Mouse (Mus musculus) adrenal gland, adult 8-10 months (tissue): ENCODE data around the gene Acta1. TPM values are rescaled to one million over a fixed set of nuclear protein-coding genes. Genes with fewer than 3 reads are reported as not detected.

ENCODE experiments used
- DNase-seq: peaks from one replicate; pipeline ENCODE4 v3.0.0; 2022
- total RNA-seq, 4 experiments: library from RNA; stranded (reverse); gene quantifications; 2 replicates each; pipeline ENCODE4 v1.2.4; 2022

Gene Acta1
- 1 to 10 TPM in 2 of 4 experiments, under 1 TPM in 2; 0.17 to 4.4 (median 0.80) TPM for total RNA-seq

DNA sequence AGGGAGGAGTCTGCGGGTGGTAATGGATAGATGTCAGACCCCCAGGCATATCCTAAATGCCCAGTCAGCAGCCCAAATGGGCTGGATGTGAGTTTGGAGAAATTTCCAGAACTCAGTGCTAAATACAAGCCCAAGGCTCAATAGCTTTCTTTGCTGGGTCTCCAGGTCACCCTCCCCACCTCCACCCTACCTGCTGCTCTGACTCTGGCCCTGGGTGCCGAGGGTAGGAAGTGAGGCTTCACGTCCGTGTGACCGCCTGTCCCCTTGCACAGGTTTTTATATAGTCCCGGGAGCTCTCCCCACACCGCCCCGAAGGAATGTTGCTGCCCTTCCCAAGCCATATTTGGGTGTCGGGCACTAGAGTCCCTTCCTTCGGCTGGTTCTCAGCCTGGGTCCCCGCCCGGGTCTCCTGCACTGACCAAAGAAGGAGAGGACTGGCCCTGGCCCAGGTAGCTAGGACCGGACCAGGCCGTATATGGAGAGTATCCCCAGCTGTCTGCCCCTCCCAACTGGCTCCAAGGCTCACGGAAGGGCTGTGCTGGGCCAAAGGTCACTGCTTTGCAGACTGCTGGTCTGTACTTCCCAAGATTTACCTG, at the start of gene Acta1:
TSS of gene Acta1 (minus strand) at position 250 of the 596 bp plus-strand sequence.
- no peak for DNase-seq

DNA sequence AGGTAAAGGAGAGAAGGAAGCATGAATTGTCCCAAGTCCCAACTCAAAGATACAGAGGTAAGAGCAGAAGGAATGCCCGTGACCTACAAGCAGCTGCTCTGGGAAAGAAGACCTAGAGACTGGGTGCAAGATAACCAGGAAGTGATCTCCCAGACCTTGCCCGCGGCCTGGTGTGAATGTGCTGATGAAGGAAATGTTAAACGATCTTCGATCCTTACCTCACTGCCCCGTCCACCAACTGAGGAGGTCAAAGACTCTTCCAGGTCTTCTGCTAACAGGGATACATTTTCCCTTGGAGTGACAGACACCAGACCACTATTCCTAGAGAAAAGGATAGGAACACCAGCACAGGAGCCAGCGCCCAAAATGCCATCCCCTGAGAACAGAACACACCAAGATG, 34.5 kb upstream of the Acta1 start:
- DNase-seq: no peak

- DNase-seq: no peak
Measured at GRCm38 (mm10) chr8:123925671-123926070, 31.1 kb upstream of the Acta1 start.

DNA sequence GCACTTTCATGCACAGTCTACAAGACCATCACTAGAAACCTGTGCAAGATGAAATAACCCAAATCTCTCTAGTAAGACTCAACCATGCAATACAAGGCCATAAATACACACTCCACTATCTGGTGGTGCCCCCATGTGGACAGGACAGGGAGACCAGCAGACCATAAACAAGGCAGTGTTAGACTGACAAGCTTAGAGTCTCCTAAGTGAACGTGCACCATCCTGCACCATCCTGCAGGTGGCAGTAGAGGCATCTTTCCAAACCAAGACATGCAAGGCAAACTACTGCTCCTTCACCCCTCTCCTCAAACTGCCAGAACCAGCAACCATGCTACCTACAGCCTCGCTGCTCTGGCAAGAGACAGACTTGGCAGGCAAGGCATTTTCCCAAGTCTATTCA, 30.2 kb upstream of the Acta1 start:
- DNase-seq: peak; percentile 75

- no peak for DNase-seq
Measured at GRCm38 (mm10) chr8:123914635-123915034, 20.1 kb upstream of the Acta1 start.

DNA sequence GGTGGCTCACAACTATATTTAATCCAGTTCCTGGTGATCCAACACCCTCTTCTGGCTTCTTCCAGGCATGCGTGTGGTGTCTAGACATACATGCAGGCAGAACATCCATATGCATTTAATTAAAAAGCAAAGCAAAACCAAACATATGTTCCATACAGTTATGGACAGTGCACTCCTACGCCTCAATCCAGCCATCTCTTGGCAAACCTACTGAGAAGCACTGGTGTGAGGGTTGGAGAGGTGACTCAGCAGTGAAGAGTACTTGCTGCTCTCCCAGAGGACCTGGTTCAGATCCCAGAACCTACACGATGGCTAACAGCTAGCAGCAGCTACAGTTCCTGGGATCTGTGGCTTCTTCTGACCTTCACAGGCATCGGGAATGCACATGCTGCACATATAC, 17.7 kb upstream of the Acta1 start:
- DNase-seq: no peak

- DNase-seq: no peak
Measured at GRCm38 (mm10) chr8:123907604-123908003, 13.1 kb upstream of the Acta1 start.

- peak; percentile 38 for DNase-seq
Measured at GRCm38 (mm10) chr8:123902653-123903052, 8.1 kb upstream of the Acta1 start.

DNA sequence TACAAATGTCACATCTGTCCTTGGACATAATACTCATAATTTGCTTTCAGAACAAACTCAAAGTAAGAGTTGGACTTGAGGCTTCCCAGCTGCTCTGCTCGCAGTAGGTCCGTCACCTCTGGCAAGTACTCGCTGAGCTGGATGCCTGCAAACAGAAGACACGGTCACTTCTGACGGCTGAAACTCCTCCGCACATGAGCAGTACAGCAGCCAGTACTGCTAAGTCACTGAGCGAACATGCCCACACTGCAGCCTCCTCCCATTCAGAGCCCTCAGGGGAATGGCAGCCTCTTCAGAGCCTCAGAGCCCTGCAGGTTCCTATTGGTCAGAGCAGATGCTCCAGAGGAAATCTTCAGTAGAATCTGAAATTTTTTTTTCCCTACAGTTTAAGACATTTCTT, 4.8 kb upstream of the Acta1 start:
- DNase-seq: no peak

GRCm38 (mm10) chr8:123898576-123898975, 4.0 kb upstream of the Acta1 start:
- no peak for DNase-seq

GRCm38 (mm10) chr8:123896774-123897173, 2.2 kb upstream of the Acta1 start:
- DNase-seq: no peak

DNA sequence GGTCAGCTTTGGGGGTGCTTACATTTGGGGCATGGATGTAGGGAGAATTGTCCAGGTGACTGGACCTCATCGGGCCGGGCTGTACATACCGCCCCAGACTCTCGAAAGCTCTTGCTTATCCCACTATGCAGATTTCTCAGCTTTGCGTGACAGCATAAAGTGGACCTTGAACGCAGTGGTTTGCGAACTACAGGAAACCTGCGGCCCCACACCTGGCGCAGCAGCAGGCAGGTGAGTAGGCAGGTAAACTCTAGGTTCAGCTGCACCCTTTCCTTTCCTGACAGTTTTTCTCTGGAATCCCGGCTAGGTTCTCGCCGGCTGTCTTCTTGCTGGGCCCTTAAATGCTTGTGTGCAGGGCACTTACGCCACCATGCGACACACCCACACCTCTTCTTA, 1.8 kb upstream of the Acta1 start:
- no peak for DNase-seq

GRCm38 (mm10) chr8:123895680-123896365, 1.3 kb upstream of the Acta1 start:
- no peak for DNase-seq

DNA sequence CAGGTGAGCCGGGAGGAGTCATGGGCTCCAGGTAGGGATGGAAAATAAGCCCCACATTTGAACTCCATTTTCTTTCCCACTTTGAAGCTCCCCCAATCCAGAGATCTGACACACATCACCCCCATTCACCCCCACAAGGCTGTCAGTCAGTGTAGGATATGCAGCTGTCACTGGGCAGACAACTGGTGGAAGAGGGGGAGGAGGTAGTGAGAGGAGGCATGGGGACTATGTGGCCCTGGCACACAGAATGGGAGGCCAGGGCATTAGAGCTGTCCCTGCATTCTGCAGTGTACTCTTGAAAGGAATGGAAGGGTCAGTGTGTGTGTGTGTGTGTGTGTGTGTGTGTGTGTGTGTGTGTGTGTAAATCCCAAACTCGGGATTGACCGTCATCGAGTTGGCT, 679 bp upstream of the Acta1 start:
- DNase-seq: no peak

DNA sequence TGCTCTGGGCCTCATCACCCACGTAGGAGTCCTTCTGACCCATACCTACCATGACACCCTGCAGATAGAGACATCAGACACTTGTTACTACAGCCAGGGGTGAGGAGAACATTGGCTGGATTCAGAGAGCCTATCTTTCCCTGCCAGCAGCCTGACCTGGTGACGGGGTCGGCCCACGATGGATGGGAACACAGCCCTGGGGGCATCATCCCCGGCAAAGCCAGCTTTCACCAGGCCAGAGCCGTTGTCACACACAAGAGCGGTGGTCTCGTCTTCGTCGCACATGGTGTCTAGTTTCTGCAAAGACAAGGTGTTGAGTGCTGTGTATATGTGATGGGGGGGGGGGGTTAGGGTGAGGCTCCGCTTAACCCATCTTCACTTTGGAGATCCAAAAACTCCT, 1.1 kb downstream of the Acta1 start:
- DNase-seq: no peak

GRCm38 (mm10) chr8:123892586-123893155, 1.9 kb downstream of the Acta1 start:
- no peak for DNase-seq

DNA sequence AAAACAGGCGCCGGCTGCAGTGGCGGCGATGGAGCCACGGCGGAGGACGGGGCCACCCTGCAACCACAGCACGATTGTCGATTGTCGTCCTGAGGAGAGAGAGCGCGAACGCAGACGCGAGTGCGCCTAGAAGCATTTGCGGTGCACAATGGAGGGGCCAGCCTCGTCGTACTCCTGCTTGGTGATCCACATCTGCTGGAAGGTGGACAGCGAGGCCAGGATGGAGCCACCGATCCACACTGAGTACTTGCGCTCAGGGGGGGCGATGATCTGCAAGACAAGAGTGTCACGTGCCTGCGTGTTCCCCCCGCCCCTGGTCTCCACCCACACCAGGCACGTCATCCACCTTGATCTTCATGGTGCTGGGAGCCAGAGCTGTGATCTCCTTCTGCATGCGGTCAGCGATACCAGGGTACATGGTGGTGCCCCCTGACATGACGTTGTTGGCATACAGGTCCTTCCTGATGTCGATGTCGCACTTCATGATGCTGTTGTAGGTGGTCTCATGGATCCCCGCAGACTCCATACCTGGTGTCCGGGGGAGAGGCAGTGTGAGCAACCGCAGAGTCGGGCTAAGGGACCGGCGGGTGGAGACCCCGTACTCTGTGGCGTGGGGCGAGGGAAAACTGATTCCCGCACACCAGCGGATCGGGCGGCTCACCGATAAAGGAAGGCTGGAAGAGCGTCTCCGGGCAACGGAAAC, 2.5 kb downstream of the Acta1 start:
- no peak for DNase-seq

DNA sequence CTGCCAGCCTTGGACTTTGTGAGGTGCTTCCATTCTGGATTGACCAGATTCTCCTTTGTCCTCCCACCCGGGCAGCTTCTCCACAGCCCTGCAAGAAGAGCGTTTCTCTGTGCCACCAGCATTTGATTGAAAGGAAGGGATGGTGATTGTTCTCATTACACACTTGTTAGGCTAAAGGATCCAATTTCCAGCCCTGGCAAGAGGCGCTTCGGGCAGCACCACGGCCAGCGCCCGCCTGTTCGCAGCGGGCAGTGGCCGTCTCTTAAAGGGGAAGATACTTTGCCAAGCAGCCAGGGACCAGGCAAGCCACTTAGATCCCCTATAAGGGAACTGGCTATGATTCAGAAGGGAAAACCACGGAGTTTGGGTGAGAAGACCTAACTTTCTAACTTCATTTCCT, 3.3 kb downstream of the Acta1 start:
- no peak for DNase-seq

DNA sequence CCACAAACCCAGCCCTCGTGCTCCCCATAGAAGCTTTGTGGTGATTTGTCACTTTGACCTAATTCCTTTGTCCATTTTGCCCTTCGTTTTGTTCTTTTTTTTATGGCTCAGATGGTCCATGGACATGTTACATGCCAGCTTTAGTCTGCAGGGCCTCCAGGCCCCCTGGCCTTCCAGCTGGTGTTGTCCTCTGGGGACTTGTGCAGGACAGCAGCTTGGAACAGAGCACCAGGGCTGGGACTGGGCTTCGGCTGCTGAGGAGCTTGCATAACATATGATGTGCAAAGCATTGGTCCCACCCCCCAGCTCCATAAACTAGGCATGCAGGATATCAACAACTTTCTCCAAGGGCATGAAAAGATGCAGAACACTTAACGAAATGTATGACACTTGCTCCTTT, 4.8 kb downstream of the Acta1 start:
- DNase-seq: no peak

- DNase-seq: no peak
Measured at GRCm38 (mm10) chr8:123887956-123888355, 6.6 kb downstream of the Acta1 start.

DNA sequence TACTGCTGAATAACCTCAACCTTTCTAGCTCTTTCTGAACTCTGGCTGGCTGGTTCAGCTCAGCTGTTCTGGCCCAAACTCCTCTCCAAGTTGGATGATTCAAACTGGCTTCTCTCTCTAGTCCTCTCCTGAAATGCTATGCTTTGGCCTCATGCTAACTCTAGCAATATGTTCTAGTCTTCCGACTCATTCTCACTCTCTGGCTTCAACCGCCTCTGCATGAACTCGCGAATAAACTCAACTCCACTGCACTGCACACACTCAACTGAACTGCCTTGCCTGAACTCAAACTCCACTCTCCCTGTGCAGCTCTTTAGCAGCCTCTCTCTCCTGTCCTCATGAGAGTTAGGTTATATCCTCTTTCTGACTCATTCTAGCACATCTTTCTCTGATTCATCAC, 7.4 kb downstream of the Acta1 start:
- no peak for DNase-seq

DNA sequence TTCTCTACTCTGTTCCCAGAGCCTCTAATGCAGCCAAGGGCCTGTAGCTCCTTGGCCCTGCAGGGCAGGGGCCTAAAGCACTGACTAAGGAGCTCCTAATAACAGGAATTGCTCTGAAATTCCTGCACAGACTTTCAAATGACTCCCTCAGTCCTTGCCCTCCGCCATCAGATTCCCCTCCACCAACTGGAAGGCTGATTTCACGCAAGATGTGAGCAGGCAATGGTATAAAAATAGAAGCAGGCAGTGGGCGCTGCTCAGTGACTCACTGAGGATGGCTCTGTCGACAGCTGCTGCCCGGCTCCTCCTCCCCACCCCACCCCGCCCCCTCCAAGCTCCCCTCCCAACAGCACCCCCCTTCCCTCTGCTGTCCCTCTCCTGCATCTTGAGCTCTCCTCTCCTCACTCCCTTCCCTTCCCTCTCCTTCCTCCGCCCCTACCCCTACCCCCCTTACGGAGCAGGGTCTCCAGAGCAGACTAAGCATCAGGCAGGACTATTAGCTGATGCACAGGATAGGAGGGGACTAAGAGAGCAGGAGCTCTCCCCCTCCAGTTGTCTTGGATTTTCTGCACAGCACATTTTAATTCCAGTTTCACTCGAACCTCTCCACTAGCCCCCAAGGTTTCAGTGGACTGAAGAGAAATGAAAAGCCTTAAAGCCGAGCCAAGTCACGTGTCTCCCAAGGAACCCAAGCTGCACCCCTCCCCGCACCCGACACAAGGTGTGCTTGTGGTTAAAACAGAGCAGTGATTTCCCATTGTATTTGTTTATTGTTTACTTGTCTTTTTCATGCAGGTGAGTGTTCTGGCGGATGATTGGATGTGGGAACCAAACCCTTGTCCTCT, 9.6 kb downstream of the Acta1 start:
- DNase-seq: no peak

DNA sequence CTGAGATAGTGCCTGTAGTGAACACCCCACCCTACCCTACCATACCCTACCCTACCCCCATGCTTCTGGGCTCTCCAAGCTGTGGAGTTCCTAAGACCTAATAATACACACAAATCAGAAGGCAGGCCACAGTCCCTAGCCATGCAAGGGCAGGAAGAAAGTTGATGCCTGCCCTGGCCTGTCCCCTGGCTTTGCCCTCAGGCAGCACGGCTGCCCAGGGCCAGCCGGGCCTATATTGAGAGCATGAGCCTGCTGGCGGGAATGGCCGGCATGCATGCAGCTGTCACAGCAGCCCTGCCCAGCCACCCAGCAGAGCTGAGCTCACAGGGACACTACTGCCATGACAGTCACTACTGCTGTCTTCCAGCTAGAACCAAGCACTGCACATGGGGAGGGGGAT, 11.5 kb downstream of the Acta1 start:
- no peak for DNase-seq
